Mouse (Mus musculus) testis, adult 2 months (tissue): Measurements from ENCODE around the gene Pde4d.

Experiments
- CTCF ChIP-seq: fragments of 200-500 bp; IDR thresholded peaks from 2 replicates; pipeline ENCODE4 v1.5.1; 2012; ENCODE audit warnings: low read depth, mild to moderate bottlenecking, inconsistent platforms, low read length, moderate library complexity; ENCODE audit not compliant: control insufficient read depth, insufficient read depth, insufficient replicate concordance
- POLR2A ChIP-seq: fragments of 200-500 bp; IDR thresholded peaks from 2 replicates; pipeline ENCODE4 v1.6.1; 2012; ENCODE audit warnings: low read depth, mild to moderate bottlenecking, inconsistent platforms, low read length, moderate library complexity; ENCODE audit not compliant: control insufficient read depth

GRCm38 (mm10) chr13:109918631-109919030, 1468.9 kb downstream of the Pde4d start:
- no peak for TF ChIP-seq CTCF
- TF ChIP-seq POLR2A: no peak
